Mouse (Mus musculus): ENCODE results near the gene Abcf1.

The Abcf1 gene

DNA sequence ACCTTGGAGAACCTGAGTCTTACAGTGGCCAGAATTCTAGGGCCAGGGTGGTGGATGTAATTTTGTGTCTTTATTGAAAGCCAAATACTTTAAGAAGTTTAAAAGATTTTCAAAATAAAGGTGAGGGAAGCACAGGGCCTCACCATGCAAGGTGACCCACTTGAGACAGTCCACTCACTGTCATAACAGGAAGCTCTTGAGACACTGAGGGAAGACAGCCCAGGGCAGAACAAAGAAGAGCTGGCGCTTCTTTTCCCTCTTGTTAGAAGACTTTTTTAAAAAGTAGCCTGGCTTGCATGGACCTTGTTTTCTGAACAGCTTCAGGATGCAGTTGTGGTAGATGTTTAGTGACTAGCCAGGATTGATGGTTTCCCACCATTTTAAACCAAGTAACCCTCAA, 49.2 kb downstream of the Abcf1 start:
- no peak for DNase-seq (ENCODE audit: extremely low read depth, low read depth)

DNA sequence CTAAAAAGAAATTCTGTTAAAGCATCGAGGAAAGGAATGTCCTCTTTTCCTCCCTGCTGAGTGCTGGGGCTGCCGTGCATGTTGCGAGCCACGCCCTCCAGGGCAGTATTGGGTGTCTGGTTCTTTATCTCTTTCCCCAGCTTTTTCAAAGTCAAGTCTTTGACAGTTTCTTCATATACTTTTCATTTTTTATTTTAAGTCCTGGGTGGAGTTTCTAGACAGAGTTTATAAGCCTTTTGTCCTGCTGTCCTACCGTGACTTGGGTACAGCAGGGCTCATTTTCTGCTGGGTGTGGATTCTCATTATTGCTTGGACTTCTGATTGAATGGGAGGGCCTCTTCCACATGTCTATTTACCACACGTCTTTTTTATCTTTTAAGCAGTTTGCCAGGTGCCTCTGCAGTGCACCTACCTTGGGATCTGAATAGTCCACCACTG, 49.7 kb downstream of the Abcf1 start:
- peak; percentile 81 for DNase-seq (ENCODE audit: extremely low read depth, low read depth)

DNA sequence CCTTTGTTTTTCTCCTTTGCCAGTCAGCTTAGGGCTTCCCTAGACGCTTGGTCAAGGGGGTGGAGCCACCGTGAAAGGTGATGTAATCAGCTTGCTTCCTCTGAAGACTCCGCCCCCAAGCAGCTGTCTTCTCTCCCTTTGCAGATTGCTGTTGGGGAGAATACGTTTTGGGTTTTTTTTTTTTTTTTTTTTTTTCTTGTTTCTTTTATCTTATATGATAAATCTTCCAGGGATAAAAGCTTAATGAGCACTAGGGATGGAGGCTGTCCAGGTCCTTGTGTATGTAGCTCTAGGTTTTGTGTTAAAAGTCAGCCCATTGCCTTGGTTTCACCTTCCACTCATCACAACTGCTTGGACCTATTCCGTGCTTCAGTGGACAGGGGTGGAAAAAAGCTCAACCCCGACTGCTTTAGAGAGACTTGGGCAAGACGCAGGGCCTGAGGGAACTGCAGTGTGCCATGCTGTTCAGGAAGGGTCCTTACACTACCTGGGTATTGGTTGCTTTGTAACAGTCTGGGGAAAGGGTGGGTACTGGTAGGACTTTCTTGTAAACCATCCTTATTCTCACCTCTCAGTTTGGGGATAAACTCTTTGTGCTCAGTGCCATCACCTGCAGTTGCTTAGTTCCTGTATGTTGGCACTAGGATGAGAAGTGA, 50.4 kb downstream of the Abcf1 start:
- DNase-seq (ENCODE audit: extremely low read depth, low read depth) = peak; percentile 92

DNA sequence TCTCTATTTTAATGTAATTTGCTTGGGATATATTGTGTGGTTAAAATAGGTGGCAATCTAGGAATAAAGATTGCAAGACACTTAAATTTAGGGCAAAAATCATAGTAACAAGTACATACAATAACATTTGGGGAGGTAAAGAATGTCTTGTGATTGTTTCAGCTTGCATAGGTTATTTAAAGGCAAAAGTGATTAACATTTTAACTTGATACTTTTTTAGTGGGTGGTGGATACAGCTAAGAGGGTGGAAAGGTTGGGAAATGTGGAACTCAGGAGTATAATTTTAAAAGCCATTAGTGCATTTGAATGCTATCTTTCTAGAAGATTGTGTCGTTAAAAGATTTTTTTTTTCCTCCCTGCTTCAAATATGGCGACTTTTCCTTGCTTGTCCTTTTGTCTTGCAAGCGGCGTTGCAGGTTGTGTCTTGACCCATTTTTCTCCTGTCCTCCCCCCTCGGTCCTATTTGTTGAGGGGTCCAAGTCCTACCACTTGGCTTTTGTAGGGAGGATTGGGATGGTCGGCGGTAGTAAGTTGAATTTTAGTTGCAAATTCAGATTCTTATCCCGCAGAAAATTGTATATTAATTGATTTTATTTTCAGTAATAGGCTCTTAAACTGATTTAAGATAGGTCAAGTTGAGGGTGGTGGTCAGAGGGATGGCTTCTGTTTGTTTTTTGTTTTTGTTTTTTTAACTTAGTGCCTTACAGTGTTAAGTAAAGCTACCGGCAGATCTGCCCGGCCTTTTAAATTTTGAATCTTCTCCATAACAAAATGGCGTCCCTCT, 51.1 kb downstream of the Abcf1 start:
- DNase-seq (ENCODE audit: extremely low read depth, low read depth) = peak; percentile 32

DNA sequence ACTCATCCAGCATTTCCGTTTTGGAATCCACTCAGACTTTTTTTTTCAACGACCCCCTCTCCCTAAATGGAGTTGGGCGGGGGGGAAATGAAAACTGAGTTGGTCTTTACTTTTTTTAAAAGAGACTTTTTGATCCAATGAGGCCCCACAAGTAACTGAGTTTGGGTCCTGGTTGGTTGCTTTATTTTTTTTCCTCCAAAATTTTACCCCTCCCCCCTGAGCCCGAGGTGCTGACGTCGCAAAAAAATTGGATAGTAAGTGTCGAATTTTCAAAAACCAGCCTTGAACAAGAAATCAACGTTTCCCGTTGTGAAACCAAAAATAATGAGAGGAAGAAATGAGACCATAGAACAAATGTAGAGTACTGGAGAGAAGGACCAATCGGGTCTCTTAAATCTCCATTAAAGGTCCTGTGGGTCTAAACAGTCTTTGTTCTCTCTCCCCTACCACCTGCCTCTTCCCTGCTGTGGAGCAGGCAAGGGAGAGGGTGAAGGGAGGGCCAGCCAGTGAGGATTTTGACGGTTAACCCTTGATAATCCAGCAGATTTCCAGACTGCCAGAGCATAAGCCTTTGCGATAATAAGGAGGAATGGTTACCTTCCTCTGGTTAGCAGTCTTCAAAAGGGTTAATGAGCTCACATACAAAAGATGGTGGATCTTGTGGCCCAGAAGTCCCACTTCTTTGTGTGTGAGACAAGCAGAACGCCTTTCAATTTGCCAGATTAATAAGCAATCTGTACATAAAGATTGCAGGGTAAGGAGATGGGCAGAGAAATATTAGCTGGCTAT, 51.9 kb downstream of the Abcf1 start:
- peak; percentile 39 for DNase-seq (ENCODE audit: extremely low read depth, low read depth)

DNA sequence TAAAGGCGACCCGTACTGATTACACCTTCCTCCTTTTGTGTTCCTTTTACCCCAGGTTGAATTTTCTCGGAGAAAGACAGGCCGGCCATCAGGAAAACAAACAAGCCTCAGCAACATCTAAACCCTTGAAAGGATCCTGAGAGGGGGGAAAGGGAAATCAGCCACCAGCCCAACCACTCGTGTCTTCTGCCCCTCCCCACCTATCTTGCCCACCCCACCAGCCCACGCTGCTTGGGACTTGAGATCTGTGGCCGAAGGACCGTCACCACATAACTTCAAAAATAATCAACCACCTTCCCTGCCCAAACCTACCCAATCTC, 52.5 kb downstream of the Abcf1 start:
- DNase-seq (ENCODE audit: extremely low read depth, low read depth) = no peak

DNA sequence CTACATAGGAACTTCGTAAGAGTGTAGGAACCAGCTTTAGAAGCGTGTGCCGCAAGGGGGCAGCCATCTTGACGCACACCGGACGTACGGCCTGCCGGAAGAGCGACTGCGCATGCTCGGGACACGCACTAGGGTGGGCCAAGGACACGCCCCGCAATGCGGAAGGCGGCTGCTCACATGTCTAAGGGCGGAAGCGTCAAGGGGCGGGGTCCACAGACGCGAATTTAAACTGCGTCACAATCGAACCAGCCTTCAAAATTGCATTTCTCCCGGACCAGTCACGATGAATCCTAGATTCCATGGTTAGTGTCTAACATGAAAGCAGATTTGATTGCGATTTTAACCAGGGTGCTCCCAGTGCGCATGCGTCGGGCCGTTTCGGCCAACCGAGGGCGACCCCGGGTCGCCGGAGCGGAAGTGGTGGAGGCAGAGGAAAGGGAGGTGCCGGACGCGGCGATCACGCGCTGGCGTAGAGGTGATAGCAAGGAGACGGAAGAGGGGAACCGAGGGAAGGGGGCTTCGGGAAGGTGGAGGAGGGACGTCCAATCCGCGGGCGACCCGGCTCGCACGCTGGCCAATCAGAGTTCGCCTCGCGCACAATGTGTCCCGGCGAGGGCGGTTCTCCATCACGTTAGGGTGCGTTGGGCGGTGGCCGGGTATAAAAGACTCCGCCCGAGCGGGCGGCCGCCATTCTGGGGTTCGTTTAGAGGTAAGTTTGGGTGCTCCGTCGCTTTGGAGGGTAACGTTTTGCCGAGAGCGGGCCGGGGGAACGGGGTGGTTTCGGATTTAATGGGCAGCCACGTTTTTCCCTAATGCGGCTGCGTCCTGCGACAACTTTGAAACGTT, 53.0 kb downstream of the Abcf1 start, which contains the start of the genes Mrps18b and Ppp1r10:
Mrps18b (minus strand) TSS at position 93 of the 846 bp plus-strand sequence.
Ppp1r10 (plus strand) TSS at position 138 of the 846 bp plus-strand sequence.
- peak; percentile 96 for DNase-seq (ENCODE audit: extremely low read depth, low read depth)

DNA sequence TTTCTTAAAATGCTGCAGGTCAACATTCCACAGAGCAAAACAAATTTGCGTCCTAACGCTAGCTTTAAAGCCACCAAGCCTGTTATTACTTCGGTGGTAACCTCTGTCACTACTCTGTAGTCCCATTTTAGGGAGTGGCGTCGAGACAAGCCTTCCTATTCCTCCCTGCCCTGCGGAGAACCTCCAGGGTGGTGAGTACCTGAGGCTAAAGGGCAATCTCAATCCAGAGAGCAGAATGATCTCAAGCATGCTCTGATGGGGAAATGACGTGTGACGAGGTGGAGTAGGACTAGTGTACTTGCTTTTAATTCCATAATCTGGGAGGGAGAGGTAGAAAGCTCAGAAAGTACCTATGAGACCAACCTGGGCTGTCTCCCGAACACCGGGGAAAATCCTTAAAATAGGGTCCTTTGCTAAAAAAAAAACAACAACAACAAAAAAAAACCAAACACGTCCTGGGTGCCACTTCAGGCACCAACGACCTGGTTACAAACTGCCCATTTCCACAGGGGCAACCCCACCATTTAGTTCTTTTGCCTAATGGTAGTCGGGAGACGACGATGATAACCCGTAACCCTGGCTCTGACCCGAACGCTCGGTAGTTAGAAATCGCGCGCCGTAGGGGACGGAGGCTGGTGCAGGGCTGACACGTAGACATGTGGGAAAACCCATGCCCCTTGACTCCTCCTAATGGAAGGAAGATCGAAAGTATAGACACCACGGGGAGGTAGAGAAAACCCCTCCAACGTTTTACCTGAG, 53.8 kb downstream of the Abcf1 start:
- peak; percentile 40 for DNase-seq (ENCODE audit: extremely low read depth, low read depth)

DNA sequence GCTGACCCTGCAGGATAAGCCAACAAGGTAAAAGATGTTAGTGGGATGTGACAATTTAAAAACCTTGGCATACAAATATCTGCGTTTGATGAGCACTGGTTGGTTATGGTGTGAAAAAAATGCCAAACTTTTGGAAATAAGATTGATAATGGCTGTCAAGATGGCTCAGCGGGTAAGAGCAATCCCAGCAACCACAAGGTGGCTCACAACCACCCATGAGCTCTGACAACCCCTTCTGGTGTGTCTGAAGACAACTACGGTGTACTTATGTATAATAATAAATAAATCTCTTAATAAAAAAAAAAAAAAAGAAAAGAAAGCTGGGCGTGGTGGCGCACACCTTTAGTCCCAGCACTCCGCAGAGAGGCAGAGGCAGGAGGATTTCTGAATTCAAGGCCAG, 54.6 kb downstream of the Abcf1 start:
- DNase-seq (ENCODE audit: extremely low read depth, low read depth) = no peak

DNA sequence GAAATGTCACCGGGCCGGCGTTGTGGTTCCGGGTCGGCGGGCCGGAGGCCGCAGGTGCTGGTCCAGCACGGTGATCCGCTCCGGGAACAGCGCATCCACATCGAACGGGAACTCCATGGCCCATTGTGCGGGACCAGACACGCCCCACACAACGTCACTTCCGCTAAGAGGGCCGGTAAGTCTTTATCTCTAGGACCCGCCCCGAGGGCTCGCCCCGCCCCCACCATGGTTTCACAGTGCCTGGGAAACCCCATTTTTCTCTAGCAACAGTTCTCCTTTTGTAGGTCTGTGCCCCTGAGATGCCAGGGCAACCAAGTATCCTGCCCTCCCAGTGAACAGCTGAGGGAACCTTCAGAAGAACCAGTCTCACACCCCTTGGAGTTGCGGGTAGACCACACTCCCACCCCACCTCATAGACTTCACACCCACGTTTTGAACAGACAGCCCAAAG, 59.6 kb downstream of the Abcf1 start, which contains the start of gene Atat1:
Atat1 (minus strand) TSS at position 157 of the 451 bp plus-strand sequence.
- DNase-seq (ENCODE audit: extremely low read depth, low read depth) = peak; percentile 85

DNA sequence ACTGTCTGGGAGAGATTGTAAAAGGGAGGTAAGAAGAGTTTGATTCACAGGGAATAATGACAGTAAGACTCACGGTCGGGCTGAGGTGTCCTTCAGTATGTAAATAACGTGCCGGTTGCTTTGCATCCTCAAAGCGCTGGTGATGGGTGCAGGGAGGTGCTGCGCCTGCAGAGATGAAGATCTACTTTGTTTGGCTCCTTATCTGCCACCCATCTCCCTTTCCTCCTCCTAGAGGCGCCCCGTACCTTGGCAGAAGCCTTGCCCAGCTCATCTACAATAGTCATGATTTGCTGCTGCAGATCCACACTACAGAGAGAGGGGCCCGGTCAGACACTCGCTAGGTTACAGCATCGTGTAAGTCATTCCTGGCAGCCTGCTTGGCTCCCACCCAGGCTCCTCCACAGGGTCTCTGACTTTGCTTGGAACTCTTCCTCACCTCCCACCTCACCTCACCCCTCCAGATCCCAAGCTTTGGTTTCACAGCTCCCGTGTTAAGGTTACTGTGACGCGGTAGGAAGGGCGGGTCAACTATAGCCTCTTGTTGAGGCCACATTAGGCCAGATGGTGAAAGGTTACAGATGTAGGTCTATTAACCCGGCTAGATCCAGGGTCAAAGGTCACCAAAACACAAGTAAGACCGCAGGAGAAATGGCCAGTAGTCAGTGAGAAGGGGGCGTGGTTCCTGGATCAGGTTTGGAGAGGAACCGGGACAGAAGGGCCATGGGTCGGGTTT, 60.2 kb downstream of the Abcf1 start:
- DNase-seq (ENCODE audit: extremely low read depth, low read depth) = no peak

DNA sequence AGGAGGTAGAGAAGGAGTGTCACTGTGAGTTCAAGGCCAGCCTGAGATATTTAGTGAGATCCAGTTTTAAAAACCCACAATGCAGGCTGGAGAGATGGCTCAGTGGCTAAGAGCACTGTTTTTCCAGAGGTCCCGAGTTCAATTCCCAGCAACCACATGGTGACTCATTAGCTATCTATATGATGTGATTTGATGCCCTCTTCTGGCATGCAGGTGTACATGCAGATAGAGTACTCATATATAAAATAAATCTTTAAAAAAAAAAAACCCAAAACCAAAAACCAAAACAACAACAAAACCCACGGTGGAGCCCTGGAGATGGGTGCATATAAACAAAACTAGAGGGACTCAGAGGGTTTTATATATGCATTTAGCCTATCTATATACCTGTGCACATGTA, 62.0 kb downstream of the Abcf1 start:
- no peak for DNase-seq (ENCODE audit: extremely low read depth, low read depth)

Data from MEL-GATA-1-ER (cell line).